Mouse (Mus musculus) forebrain, embryonic 10.5 days (tissue): ENCODE data around the gene Gm17359. TPM values are rescaled to one million over a fixed set of nuclear protein-coding genes. Genes with fewer than 3 reads are reported as not detected.

ENCODE experiments used
- DNase-seq: peaks from one replicate; pipeline ENCODE4 v3.0.0-alpha.2; 2017; ENCODE audit warnings: low spot score; ENCODE audit errors: extremely low spot score
- H3K27ac ChIP-seq: fragments of 300-500 bp; sonication (generic); 2 replicates; pipeline ENCODE4 v1.5.1; 2016; ENCODE audit warnings: mild to moderate bottlenecking
- H3K27me3 ChIP-seq: fragments of 300-500 bp; sonication (generic); 2 replicates; pipeline ENCODE4 v1.6.1; 2016; ENCODE audit warnings: mild to moderate bottlenecking; ENCODE audit not compliant: poor library complexity, severe bottlenecking
- H3K36me3 ChIP-seq: fragments of 300-500 bp; sonication (generic); replicated peaks from 2 replicates; pipeline ENCODE4 v1.6.1; 2016; ENCODE audit warnings: mild to moderate bottlenecking, moderate library complexity
- H3K4me1 ChIP-seq: fragments of 300-500 bp; sonication (generic); 2 replicates; pipeline ENCODE4 v1.6.1; 2016
- H3K4me3 ChIP-seq: fragments of 300-500 bp; sonication (generic); 2 replicates; pipeline ENCODE4 v1.5.1; 2016; ENCODE audit warnings: mild to moderate bottlenecking, moderate library complexity
- H3K9me3 ChIP-seq: fragments of 300-500 bp; sonication (generic); 2 replicates; pipeline ENCODE4 v1.6.1; 2016; ENCODE audit warnings: mild to moderate bottlenecking, moderate library complexity
- WGBS: fragments of 180-500 bp; shearing (Covaris S2); methylation state at CpG from one replicate; pipeline ENCODE4 v1.1.7; 2016; 5-methylcytosine and 5-hydroxymethylcytosine counted together
- polyA plus RNA-seq: library from polyadenylated mRNA; unstranded; fragments of >200 nt; fragmentation: Nextera tagmentation; extraction: Ambion mirVana; gene quantifications from 2 replicates; pipeline ENCODE4 v1.2.1, GENCODE M21; 2016

Gene Gm17359
- polyA plus RNA-seq, 1 experiment from 2014 or later, result not detected

GRCm38 (mm10) chr3:79501166-79501728 is 164.8 kb downstream of the Gm17359 start:
- no peak overlapping the region for H3K4me3 ChIP-seq
- 81% methylated on average over 2 of the region's 2 CpGs for WGBS
- H3K9me3 ChIP-seq, result peaks cover 4% of the 10 kb centered on the region; the same call in 1 of the 2 replicates
- H3K36me3 ChIP-seq, result peaks cover 64% of the 10 kb centered on the region
- H3K4me1 ChIP-seq, result peaks cover 11% of the 10 kb centered on the region
- H3K27me3 ChIP-seq, result no peaks in the 10 kb centered on the region
- H3K27ac ChIP-seq, result no peak overlapping the region
- DNase-seq, result no peak

Other genes starting within 250 kb of the Gm17359 start
- 4.4 and 5.2 TPM in 2 replicates for gene Rapgef2, start 50.1 kb upstream of the Gm17359 start, polyA plus RNA-seq
- 5.6 and 6.5 TPM in 2 replicates for gene Fnip2, start 231.1 kb downstream of the Gm17359 start, polyA plus RNA-seq